Mouse (Mus musculus) kidney, embryonic 14.5 days (tissue): Measurements from ENCODE around the gene Arsj. TPM values are rescaled to one million over a fixed set of nuclear protein-coding genes. Genes with fewer than 3 reads are reported as not detected.

Experiments
- ATAC-seq: fragments of 200-750 bp; cut with Nextera tagmentation; 2 replicates; pipeline ENCODE4 v1.8.0; 2017; ENCODE audit warnings: moderate number of reproducible peaks, mild to moderate bottlenecking, moderate TSS enrichment, moderate library complexity; ENCODE audit not compliant: low FRiP score, low TSS enrichment
- H3K27ac ChIP-seq: fragments of 300-500 bp; sonication (generic); 2 replicates; pipeline ENCODE4 v1.5.1; 2014; ENCODE audit warnings: low read depth, mild to moderate bottlenecking, low read length, moderate library complexity, mixed read lengths
- H3K27me3 ChIP-seq: fragments of 300-500 bp; sonication (generic); 2 replicates; pipeline ENCODE4 v1.6.1; 2014; ENCODE audit warnings: mild to moderate bottlenecking, low read length; ENCODE audit not compliant: control insufficient read depth, insufficient read depth
- H3K36me3 ChIP-seq: fragments of 300-500 bp; sonication (generic); 2 replicates; pipeline ENCODE4 v1.6.1; 2014; ENCODE audit warnings: low read length, mixed read lengths; ENCODE audit not compliant: control insufficient read depth, insufficient read depth
- H3K4me1 ChIP-seq: fragments of 300-500 bp; sonication (generic); 2 replicates; pipeline ENCODE4 v1.6.1; 2014; ENCODE audit warnings: low read length, mixed read lengths; ENCODE audit not compliant: control insufficient read depth, insufficient read depth
- H3K4me2 ChIP-seq: fragments of 300-500 bp; sonication (generic); replicated peaks from 2 replicates; pipeline ENCODE4 v1.6.1; 2014; ENCODE audit warnings: low read depth, mild to moderate bottlenecking, low read length
- H3K4me3 ChIP-seq: fragments of 300-500 bp; sonication (generic); 2 replicates; pipeline ENCODE4 v1.5.1; 2014; ENCODE audit warnings: mild to moderate bottlenecking, low read length
- H3K9ac ChIP-seq: fragments of 300-500 bp; sonication (generic); 2 replicates; pipeline ENCODE4 v1.6.1; 2014; ENCODE audit warnings: low read depth, mild to moderate bottlenecking, low read length, moderate library complexity
- H3K9me3 ChIP-seq: fragments of 300-500 bp; sonication (generic); 2 replicates; pipeline ENCODE4 v1.6.1; 2016; ENCODE audit warnings: low read length; ENCODE audit not compliant: control insufficient read depth
- WGBS: fragments of 180-500 bp; shearing (Covaris S2); extraction: QIAGEN DNeasy Blood & Tissue Kit; methylation state at CpG from one replicate; pipeline ENCODE4 v1.1.7; 2014; 5-methylcytosine and 5-hydroxymethylcytosine counted together
- polyA plus RNA-seq: library from polyadenylated mRNA; unstranded; fragments of >200 nt; fragmentation: Nextera tagmentation; extraction: Ambion mirVana; gene quantifications from 2 replicates; pipeline ENCODE4 v1.2.1, GENCODE M21; 2014

The Arsj gene
- polyA plus RNA-seq, 1 experiment from 2014 or later: 1.7 TPM

DNA sequence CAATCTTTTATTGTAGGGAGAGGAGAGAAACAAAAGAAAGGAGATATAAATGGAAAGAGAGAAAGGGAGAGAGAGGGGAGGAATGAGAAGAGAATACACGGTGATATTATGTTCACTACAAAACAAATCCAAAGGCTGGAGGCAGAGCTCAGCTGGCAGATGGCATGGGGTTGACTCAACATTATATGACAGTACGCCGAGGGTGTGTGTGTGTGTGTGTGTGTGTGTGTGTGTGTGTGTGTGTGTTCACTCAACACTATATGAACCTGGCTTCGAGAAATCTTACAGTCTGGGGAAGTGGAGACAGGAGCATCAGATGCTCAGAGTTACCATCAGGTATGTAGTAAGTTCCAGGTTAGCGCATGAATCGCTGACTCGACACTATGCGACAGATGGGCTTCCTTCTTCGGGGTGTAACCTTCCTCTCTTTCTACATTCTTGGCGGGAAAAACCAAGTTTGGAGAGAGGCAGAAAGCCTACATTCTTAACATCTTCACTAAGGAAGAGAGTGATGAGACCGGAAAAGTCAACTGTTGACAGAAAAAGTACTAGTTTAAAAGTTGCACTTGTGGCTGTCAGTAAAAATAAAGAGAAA lies 456 bp upstream of the Arsj start:
- H3K27ac ChIP-seq: no peak overlapping the region
- no peaks in the 10 kb centered on the region for H3K9me3 ChIP-seq
- peak overlapping the region; percentile 45; the same call in 1 of the 2 replicates for H3K4me3 ChIP-seq
- WGBS: 85% methylated on average over 11 of the region's 11 CpGs
- no peaks in the 10 kb centered on the region for H3K36me3 ChIP-seq
- no peaks in the 10 kb centered on the region for H3K4me1 ChIP-seq
- H3K9ac ChIP-seq: no peak overlapping the region
- no peak for ATAC-seq
- peaks cover 4% of the 10 kb centered on the region for H3K27me3 ChIP-seq
- peak overlapping the region; percentile 78; the same call in 1 of the 2 replicates for H3K4me2 ChIP-seq

DNA sequence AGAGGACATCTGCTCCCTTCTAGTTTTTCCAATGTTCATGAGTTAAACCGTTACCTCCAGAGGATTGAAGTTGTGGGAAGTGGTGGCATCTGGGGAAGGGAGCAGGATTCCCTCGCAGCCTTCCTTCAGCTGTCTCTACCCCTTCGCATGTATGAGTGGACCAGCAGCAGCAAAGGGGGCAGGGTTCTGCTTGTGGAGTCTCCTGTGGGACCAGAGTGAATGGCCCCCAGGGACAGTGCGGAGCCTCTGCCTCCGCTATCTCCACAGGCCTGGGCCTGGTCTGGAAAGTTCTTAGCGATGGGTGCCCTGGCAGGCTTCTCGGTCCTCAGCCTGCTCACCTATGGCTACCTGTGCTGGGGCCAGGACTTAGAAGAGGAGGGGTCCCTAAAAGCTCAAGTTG lies 1.1 kb downstream of the Arsj start:
- peak overlapping the region; percentile 78 for H3K4me2 ChIP-seq
- peak overlapping the region; percentile 45; the same call in 1 of the 2 replicates for H3K4me3 ChIP-seq
- H3K9ac ChIP-seq: no peak overlapping the region; the same call in 1 of the 2 replicates
- no peak overlapping the region for H3K27ac ChIP-seq
- no peak for ATAC-seq
- peaks cover 4% of the 10 kb centered on the region for H3K27me3 ChIP-seq
- H3K36me3 ChIP-seq: no peaks in the 10 kb centered on the region
- WGBS: 81% methylated on average over 7 of the region's 7 CpGs
- no peaks in the 10 kb centered on the region for H3K4me1 ChIP-seq
- H3K9me3 ChIP-seq: no peaks in the 10 kb centered on the region

DNA sequence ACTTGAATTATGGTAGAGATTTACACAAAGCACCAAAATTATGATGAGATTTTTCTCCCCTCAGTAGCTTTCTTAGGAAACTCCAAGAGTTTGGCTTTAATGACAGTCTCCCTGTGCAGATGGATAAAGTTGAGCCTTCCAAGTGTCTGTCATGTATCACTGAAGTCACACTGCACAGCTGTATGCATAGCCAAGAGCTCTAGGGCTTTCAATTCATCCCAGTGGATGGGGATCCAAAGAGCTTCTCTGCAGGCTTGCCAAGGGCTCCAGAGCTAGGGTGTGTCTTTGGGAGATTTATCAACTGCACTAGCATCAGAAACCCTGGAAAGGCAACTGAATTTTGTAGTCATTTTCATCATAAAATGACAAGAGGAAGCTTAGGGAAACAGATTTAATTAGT lies 7.1 kb downstream of the Arsj start:
- no peak for ATAC-seq
- no peaks in the 10 kb centered on the region for H3K36me3 ChIP-seq
- H3K27me3 ChIP-seq: no peaks in the 10 kb centered on the region
- no peaks in the 10 kb centered on the region for H3K9me3 ChIP-seq
- no peaks in the 10 kb centered on the region for H3K4me1 ChIP-seq
- no peak overlapping the region for H3K4me2 ChIP-seq
- no peak overlapping the region for H3K9ac ChIP-seq
- H3K4me3 ChIP-seq: no peak overlapping the region
- H3K27ac ChIP-seq: no peak overlapping the region

DNA sequence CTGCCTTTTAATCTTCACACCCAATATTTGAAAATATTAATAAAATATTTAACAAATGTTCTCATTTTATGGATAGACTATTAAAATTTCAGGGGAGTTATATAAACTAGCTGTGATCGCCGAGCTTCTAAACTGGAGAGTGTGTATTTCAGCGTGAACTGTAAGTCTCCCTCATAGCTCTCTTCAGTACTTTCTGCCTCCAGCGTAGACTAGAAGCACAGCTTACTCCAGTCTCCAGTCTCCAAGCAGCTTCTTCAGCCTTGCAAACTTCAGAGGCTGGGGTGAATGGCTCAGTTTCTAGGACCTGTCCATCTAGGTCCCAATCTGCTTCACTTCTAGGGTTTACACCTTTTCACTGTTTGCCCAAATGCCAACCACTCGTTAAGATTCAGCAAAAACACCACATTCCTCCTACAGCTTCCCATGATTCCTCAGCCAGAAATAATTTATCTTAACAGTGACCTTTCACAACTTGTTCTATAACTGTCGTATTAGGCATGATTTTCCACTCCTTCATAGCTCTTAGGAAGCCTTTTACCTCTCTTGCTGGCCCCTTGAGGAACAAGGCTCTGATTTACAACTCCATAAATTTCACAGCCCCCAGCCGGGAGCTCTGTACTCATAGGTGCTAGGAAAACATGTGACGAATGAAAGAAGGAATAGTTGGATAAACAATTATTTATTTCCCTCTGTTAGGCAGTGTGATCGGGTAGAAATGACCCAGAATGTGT lies 9.5 kb downstream of the Arsj start:
- H3K9me3 ChIP-seq: no peaks in the 10 kb centered on the region
- peak; percentile 87 for ATAC-seq
- no peaks in the 10 kb centered on the region for H3K4me1 ChIP-seq
- no peak overlapping the region for H3K4me3 ChIP-seq
- no peak overlapping the region for H3K4me2 ChIP-seq
- no peaks in the 10 kb centered on the region for H3K36me3 ChIP-seq
- H3K9ac ChIP-seq: no peak overlapping the region
- no peak overlapping the region for H3K27ac ChIP-seq
- H3K27me3 ChIP-seq: no peaks in the 10 kb centered on the region
- 33% methylated on average over 9 of the region's 9 CpGs for WGBS

DNA sequence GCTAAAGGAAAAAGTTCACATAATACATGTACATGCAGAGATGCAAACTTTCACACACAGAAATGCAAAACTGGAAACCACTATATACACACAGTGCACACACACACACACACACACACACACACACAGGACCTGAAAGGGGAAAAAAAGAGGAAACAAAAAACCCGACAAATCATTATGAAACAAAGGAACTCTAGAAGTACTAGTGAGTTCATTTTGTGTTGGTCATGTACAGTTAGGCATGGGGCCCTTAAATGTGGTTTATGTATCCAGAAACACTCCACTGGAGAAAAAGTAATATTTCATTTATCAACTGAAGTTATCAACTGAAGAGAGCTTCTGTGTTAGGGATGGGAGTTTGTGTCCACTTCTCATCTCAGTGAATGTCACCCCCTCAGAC lies 10.2 kb downstream of the Arsj start:
- H3K4me1 ChIP-seq: no peaks in the 10 kb centered on the region
- no peak overlapping the region for H3K9ac ChIP-seq
- H3K4me3 ChIP-seq: no peak overlapping the region
- no peaks in the 10 kb centered on the region for H3K27me3 ChIP-seq
- no peaks in the 10 kb centered on the region for H3K9me3 ChIP-seq
- no peaks in the 10 kb centered on the region for H3K36me3 ChIP-seq
- H3K27ac ChIP-seq: no peak overlapping the region
- peak; percentile 32; the same call in 1 of the 2 replicates for ATAC-seq
- no peak overlapping the region for H3K4me2 ChIP-seq
- 61% methylated on average over 1 of the region's 1 CpGs for WGBS

DNA sequence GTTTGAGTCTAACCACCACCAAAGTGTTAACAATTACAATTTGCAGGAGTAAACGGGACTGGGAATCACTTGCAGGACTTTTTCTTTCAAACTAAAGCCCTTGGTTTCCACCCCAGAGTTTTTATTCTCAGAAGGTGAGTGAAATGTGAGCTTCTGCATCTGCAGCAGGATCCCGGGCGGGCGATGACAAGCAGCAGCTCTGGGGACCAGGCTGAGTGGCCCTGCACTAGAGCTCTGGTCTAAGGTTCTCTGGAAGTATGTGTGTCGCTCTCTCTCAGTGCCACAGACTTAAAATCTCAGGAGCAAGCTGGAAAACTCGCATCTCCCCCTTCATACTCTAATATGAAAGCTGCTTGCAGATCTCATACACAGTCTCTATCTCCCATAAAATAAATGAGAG lies 15.8 kb downstream of the Arsj start:
- H3K4me3 ChIP-seq: no peak overlapping the region
- no peak overlapping the region for H3K4me2 ChIP-seq
- H3K9me3 ChIP-seq: no peaks in the 10 kb centered on the region
- no peaks in the 10 kb centered on the region for H3K36me3 ChIP-seq
- no peak overlapping the region for H3K9ac ChIP-seq
- WGBS: 47% methylated on average over 6 of the region's 6 CpGs
- no peaks in the 10 kb centered on the region for H3K27me3 ChIP-seq
- no peaks in the 10 kb centered on the region for H3K4me1 ChIP-seq
- no peak for ATAC-seq
- H3K27ac ChIP-seq: no peak overlapping the region

DNA sequence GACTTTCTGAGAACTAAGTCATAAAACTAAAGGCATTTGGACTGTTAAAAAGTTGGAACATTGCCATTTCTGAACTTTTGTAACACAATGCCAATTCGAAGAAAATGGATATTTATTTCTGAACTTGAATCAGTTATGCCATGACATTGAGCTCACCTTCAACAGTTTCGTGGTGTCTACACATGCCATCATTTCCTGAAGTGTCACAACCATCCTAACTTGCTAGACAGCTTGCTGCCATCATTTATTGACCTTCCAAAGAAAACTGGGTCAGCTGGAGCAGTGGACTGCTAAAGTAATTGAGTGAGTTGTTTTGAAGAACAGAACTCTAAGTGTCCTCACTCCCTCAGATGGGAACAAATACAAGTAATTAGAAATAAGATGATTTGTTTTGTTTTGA lies 16.2 kb downstream of the Arsj start:
- H3K9me3 ChIP-seq: no peaks in the 10 kb centered on the region
- no peak overlapping the region for H3K9ac ChIP-seq
- no peaks in the 10 kb centered on the region for H3K27me3 ChIP-seq
- no peaks in the 10 kb centered on the region for H3K4me1 ChIP-seq
- 67% methylated on average over 2 of the region's 2 CpGs for WGBS
- no peak for ATAC-seq
- H3K4me2 ChIP-seq: no peak overlapping the region
- no peaks in the 10 kb centered on the region for H3K36me3 ChIP-seq
- H3K4me3 ChIP-seq: no peak overlapping the region
- H3K27ac ChIP-seq: no peak overlapping the region

DNA sequence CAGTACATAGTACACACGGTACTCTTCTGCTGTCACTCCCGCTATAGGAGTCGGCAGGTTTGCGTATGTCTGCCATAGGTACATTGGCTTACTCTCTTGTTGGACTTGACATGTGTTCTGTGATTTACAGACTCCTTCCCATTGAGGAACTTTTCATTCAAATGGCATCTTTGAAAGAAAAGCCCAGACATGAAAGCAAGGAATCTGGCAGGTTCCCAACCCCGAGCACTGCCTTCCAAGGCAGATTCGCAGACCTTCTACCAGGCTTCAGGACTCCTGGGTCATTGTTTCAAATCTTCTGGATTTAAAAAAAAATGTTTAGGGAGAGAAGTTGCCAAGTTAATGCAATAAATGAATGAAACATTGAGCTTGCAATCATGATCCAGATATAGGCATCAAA lies 19.8 kb downstream of the Arsj start:
- no peak for ATAC-seq
- H3K36me3 ChIP-seq: no peaks in the 10 kb centered on the region
- no peaks in the 10 kb centered on the region for H3K4me1 ChIP-seq
- WGBS: 94% methylated on average over 6 of the region's 6 CpGs
- no peak overlapping the region for H3K27ac ChIP-seq
- no peak overlapping the region for H3K9ac ChIP-seq
- no peaks in the 10 kb centered on the region for H3K9me3 ChIP-seq
- H3K27me3 ChIP-seq: no peaks in the 10 kb centered on the region
- H3K4me2 ChIP-seq: no peak overlapping the region
- H3K4me3 ChIP-seq: no peak overlapping the region

DNA sequence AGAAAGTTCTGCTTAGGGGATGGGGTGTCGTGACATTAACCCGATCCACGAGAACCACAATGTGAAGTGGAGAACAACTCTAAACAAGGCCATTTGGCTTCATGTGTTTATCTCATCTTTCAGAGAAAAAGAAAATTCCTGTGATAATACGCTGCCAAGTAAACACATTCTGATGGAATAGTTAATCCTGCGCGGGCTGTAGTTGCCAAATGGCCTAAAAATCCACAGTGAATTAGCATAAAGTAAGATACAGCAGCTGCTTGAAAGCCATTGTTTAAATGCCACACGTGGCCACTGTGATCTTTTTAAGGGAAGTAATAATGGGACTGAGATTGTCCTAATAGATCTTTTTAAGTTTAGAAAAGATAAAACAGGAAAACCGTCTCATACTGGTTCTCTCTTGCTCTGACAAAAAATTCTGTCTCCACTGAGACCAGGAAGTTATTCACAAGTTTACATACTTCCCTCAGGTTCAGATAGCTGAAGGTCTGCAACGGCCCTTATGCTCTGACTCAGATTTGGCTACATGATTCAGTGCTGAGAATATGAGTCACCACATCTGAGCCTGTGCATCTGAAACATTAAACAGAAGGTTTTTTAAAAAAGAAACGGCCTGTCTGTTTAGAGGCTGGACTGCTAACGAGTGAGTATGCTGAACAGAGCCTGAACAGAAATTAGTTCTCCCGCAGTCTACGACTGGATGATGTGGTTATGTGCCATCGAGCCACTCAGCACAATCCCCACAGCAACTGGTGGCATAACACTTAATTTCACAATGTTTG lies 21.4 kb downstream of the Arsj start:
- Histone ChIP-seq H3K9me3 (no peaks in the 10 kb centered on the region), H3K27me3 (no peaks in the 10 kb centered on the region), H3K4me1 (no peaks in the 10 kb centered on the region), H3K36me3 (no peaks in the 10 kb centered on the region), H3K27ac (no peak overlapping the region), H3K4me2 (no peak overlapping the region), H3K9ac (no peak overlapping the region), H3K4me3 (no peak overlapping the region)
- no peak for ATAC-seq
- 74% methylated on average over 14 of the region's 14 CpGs for WGBS
